ENCODE assay signal across 19 mouse cellular contexts in genomic region chr12:100403005-100403324, GRCm38 (mm10).
DNase-seq lines count a peak whose midpoint lies in the region; ATAC-seq and TF ChIP-seq lines count a peak whose summit lies in the region.
"Had no signal": no experiment of that assay in that cellular context is flagged by ENCODE, and none has a peak within 500 bp of the region (broad histone marks: within the 10 kb centered on the region; RNA-seq: fewer than 3 reads in every experiment).

No protein-coding gene starts in this region.

- TF ChIP-seq CTCF in layer of hippocampus, adult 2 months (conservative IDR thresholded peaks at IDR 0.05), result no peak
- TF ChIP-seq CTCF in small intestine, adult 2 months (IDR thresholded peaks at IDR 0.05; ENCODE audit: extremely low read depth, insufficient read length, insufficient replicate concordance, low read depth, low read length), result no peak

- WGBS in small intestine, adult 2 months, result 84% methylated on average over 4 of the region's 4 CpGs

- no peaks in the 10 kb centered on the region for H3K27me3 ChIP-seq in small intestine, adult 2 months (ENCODE audit: control insufficient read depth, insufficient read depth, low read length)
- H3K27me3 ChIP-seq: CH12.LX; embryonic facial prominence, embryonic 12.5 days; embryonic facial prominence, embryonic 15.5 days; hindbrain, embryonic 12.5 days; hindbrain, embryonic 15.5 days; Patski had no signal

- TF ChIP-seq POLR2A in small intestine, adult 2 months (IDR thresholded peaks at IDR 0.05; ENCODE audit: low read depth, low read length), result no peak

- H3K4me1 ChIP-seq in small intestine, adult 2 months (ENCODE audit: control insufficient read depth, insufficient read depth, insufficient read length, low read length), result peaks cover 14% of the 10 kb centered on the region; the same call in 1 of the 2 replicates

- peak overlapping the region; percentile 83 for H3K27ac ChIP-seq in layer of hippocampus, adult 2 months
- H3K27ac ChIP-seq in small intestine, adult 2 months (ENCODE audit: insufficient read depth, low read depth, low read length), result 0 out of 2 replicates have a peak overlapping the region, but pooled peaks have one; percentile 2
- H3K27ac ChIP-seq: embryonic facial prominence, embryonic 12.5 days; embryonic facial prominence, embryonic 15.5 days; heart, adult 2 months; hindbrain, embryonic 12.5 days; hindbrain, embryonic 15.5 days had no signal

- H3K36me3 ChIP-seq in small intestine, adult 2 months (ENCODE audit: control insufficient read depth, insufficient read depth, low read length), result no peaks in the 10 kb centered on the region

- H3K4me3 ChIP-seq in layer of hippocampus, adult 2 months, result no peak overlapping the region
- no peak overlapping the region for H3K4me3 ChIP-seq in small intestine, adult 2 months (ENCODE audit: low read depth, low read length)
- H3K4me3 ChIP-seq: embryonic facial prominence, embryonic 12.5 days; embryonic facial prominence, embryonic 15.5 days; heart, adult 2 months; hindbrain, embryonic 12.5 days; hindbrain, embryonic 15.5 days had no signal

- DNase-seq in frontal cortex, postnatal 10 days (ENCODE audit: low spot score in 2 of 2), result no peak
- DNase-seq in layer of hippocampus, adult 2 months (ENCODE audit: low spot score in 2 of 2), result no peak
- DNase-seq in layer of hippocampus, postnatal 25 days (ENCODE audit: extremely low spot score in 1 of 2, low spot score in 1 of 2), result no peak
- DNase-seq in brain, adult 2 months (ENCODE audit: low read depth, low spot score), result peak; percentile 65
- DNase-seq in kidney, adult 8-10 months, result no peak
- DNase-seq: adrenal gland, postnatal 10 days; adrenal gland, postnatal 36 days; B cell, adult 2 months; forebrain, postnatal 0 days; heart, adult 2 months had no signal

- ATAC-seq in frontal cortex, adult (ENCODE audit: low TSS enrichment), result peak; percentile 45; the same call in 1 of the 2 replicates
- ATAC-seq: forebrain, embryonic 14.5 days; forebrain, postnatal 0 days; Patski had no signal
